Mouse (Mus musculus) cerebellum, postnatal 4 days (tissue): ENCODE results near the gene Gm5346.
"Not testable (repeated sequence)": the region's sequence is repeated elsewhere in the genome, so short reads cannot be mapped to it uniquely, and the experiment has no call there.

Source experiments
- DNase-seq, 2 experiments: peaks; one replicate each; pipeline ENCODE4 v3.0.0; 2022; ENCODE audit warnings: low spot score in 2 of 2, mixed read lengths in 1 of 2

Gm5346 gene

DNA sequence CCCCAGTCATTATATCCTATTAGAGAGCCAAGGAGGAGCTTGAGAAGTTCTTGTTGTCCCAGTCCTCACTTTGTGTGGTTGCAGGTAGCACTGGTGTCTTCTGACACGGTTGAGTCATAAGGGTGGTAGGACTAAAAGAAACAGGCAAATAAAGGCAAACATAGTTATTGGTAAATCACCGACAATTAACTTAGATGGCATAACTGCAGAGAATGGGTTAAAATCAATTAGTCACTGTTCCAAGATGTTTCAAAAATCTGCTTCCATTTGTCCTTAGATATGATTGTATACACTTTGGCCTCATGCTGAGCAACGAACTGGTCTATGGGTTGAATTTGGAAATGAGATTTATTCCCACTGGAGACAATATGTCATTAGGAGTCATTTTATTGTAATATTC lies at the start of gene Gm5346:
Gene Gm5346 (minus strand): TSS at position 101 of the 400 bp plus-strand sequence.
- no peak for DNase-seq

DNA sequence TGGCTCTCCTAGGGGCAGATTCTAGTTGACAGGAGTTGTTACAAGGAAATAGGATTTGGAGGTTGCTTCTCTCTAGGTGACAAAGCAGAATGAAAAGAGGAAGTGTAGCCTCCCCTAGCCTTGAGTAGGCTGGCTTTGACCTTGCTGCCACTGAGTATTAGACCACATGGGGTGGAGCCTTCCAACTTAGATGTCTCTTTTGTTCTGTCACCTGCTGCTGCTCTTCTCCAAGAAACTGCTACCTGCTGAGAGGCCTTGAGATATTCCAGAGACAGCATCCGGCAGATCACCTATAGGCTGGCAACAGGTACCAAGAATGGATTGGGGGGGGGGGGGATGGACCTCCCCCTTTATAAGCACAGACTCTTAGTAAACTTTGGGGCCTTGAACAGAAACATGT lies 11.0 kb downstream of the Gm5346 start:
- no peak for DNase-seq

DNA sequence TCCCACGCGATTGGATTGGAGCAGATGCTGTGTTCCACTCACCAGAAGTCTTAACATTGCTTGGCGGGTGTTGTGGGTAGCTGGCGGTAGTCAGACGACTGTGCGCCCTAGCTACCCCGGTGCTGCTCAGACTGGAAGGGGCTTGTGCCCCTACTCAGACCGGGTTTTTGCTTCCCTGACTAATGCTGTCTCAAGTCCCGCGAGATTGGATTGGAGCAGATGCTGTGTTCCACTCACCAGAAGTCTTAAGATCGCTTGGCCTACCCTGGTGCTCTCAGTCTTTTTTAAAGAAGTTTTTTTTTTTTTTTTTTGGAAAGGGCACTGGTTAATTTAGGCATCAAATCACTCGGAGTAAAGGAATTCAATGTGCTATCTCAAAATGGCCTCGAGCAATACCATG lies 23.4 kb downstream of the Gm5346 start:
- not testable (repeated sequence) for DNase-seq

DNA sequence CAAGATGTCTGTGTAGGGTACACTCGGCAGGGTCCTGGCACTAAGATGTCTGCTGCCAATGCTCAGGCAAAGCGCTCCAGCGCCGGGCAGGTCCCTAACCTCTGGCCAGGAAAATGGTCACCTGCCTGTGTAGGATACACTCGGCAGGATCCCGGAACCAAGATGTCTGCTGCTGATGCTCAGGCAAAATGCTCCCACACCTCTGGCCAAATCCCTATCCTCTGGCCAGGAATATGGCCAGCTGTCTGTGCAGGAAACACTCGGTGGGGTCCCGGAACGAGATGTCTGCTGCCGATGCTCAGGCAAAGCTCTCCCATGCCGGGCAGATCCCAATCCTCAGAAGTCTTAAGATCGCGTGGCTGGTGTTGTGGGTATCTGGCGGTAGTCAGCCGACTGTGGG lies 23.9 kb downstream of the Gm5346 start:
- DNase-seq, result not testable (repeated sequence)

DNA sequence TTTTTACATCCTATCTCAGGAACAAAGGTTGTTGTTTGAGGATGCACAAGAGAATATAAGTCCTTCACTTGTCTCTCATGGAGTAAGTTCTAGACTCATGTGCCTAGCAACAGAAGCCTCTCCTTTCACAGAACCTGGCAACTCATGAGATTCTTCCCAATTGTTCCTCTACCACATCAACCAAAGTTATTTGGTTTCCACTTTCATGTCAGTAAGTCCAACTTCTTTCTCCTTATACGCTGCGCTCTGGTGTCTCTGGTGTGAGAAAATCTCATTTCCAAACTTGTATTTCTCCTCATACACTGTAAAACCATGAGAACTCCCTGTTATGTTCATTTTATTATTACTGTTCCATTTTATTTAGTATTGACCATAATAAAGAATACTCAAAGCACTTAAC lies 50.5 kb downstream of the Gm5346 start, which contains the start of gene Adam26a:
Gene Adam26a (minus strand): TSS at position 101 of the 400 bp plus-strand sequence.
- DNase-seq, result not testable (repeated sequence)
